Mouse (Mus musculus): ENCODE measurements around the gene Mllt10.

DNA sequence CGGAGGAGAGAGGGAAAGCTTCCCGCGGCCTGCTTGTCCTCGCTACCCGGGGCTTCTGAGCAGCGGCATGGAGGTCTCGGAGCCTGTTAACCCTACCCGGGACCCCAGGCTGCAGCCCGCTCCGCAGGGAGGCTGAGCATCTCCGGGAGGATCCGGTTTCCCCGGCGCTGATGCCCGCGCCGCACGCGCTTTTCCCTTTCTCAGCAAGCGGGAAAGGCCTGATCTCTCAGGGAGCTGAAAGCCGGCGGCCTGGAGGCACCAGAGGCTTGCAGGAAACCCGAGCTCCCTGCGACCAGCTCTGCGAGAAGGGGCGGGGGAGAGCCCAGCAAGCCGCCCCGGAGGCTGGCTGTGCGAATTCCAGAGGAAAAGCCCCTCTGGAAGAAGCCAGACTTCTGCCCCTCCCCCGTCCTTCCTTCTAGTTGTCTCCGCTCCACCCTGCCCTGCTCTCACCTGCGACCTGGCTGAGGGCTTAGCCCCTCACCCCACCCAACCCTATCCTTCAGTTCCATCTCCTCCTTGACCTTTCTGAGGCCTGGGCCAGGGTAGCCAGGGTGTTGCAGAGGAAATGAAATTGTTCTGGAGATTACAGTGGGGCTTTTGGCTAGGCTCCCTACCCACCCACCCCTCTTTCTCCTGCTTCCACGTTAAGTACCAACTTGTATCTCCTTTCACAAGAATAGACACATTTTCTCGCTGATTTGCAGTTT, 23.1 kb upstream of the Mllt10 start:
- TF ChIP-seq CTCF (IDR thresholded peaks at IDR 0.05; ENCODE audit: extremely low read depth, insufficient read depth, insufficient read length, insufficient replicate concordance): no peak
- TF ChIP-seq POLR2A (IDR thresholded peaks at IDR 0.05; ENCODE audit: low read depth, low read length): no peak
